Mouse (Mus musculus): ENCODE results near the gene Olfr561. TPM values are rescaled to one million over a fixed set of nuclear protein-coding genes. Genes with fewer than 3 reads are reported as not detected.

Olfr561 gene
- total RNA-seq (2023) = not detected

DNA sequence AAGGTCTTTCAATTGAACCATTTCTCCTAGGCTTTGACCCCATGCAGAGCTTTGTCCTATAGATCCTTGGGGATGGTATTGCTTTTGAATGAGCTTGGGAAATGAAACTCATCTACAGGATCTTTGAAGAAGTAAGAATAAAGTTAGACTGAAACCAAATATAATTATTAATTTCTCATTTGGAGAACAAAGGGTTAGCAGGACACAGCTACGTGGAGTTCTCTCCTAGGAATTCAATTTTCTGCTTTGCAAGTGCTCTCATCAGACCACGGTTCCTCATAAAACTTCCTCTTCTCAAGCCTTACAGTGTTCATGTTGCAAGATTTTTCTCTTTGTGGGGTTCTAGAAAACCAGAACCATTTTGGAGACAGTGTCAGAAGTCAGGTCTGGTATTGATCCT, at the start of gene Olfr561:
Olfr561 (plus strand) TSS at position 301 of the 400 bp plus-strand sequence.

DNA sequence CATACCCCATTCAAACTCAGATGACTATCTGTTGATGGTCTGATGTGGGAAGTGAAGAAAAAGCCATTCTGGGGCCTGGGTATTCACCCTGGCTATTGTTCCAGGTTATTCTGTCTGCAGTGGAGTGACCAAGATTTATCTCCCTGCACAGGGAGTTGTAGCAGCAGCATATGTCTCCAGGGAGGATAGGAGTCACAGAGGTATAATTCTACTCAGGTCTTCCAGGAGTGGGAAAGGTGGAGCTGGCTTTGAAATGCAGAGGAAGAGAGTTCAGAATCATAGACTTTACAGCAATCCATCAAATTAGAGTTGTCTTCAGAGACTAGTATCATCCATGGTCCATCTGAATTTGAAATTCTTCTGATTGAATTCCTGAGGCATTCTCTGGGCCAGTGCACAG, 43.6 kb upstream of the Olfr561 start, which contains the start of gene Olfr559:
Olfr559 (minus strand) TSS at position 101 of the 400 bp plus-strand sequence.

DNA sequence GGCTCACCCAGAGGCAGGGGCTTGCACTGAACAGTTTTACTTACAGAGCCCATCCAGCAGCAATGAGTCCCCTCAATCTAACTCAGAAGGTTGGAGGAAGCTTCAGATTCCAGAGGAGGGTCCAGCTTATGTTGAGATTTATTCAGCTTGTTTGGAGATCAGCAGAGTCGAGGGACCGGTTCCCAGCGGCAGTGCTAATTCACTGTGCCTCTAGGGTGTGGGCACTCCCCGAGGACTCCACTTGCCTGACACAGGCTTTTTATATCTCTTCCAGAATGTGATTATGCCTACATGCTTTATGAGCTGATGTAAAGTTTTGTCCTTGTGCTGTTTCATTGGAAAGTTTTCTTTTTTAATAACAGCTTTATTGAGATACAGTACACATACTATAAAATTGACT, 11.8 kb upstream of the Olfr561 start, which contains the start of the genes Olfr560 and Olfr78:
Olfr560 (minus strand) TSS at position 101 of the 400 bp plus-strand sequence.
Olfr78 (minus strand) TSS at position 206 of the 400 bp plus-strand sequence.

DNA sequence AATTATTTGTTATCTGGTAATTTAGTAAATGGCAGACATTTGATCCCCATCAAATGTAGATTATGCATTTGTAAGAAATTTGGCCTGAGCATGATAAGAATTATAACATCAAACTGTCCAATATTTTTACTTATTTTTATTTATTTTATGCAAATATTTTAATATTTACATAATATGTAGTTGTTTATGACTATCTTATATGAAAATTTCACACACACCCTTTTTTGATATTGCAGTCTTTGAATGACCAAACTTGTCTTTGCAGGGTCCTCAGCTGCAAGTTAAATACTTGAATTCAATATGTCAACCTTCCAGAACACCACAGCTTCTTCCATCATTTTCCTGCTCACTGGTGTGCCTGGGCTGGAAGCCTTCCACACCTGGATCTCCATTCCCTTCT, 32.2 kb downstream of the Olfr561 start, which contains the start of gene Olfr564:
Olfr564 (plus strand) TSS at position 301 of the 400 bp plus-strand sequence.

Other genes with a start within 250 kb of the Olfr561 start
- not detected for gene Olfr547, start 236.5 kb upstream of the Olfr561 start, total RNA-seq (2023)
- gene Olfr548-ps1, start 230.3 kb upstream of the Olfr561 start, total RNA-seq (2023) = not detected
- gene Olfr549, start 221.4 kb upstream of the Olfr561 start, total RNA-seq (2023) = not detected
- gene Trim21, start 205.7 kb upstream of the Olfr561 start, total RNA-seq (2023) = 10 to 100 TPM; 10.7 to 12.5 TPM
- not detected for gene Olfr550, start 199.8 kb upstream of the Olfr561 start, total RNA-seq (2023)
- not detected for gene Olfr551, start 179.3 kb upstream of the Olfr561 start, total RNA-seq (2023)
- not detected for gene Olfr552, start 173.5 kb upstream of the Olfr561 start, total RNA-seq (2023)
- not detected for gene Olfr553, start 153.0 kb upstream of the Olfr561 start, total RNA-seq (2023)
- gene Olfr554, start 132.8 kb upstream of the Olfr561 start, total RNA-seq (2023) = not detected
- not detected for gene Olfr555, start 112.4 kb upstream of the Olfr561 start, total RNA-seq (2023)
- gene Olfr556, start 106.3 kb upstream of the Olfr561 start, total RNA-seq (2023) = not detected
- 1 to 10 TPM; 1.0 to 2.8 TPM for gene Trim68, start 83.9 kb upstream of the Olfr561 start, total RNA-seq (2023)
- not detected for gene Olfr557, start 75.3 kb upstream of the Olfr561 start, total RNA-seq (2023)
- not detected for gene Olfr558, start 69.0 kb upstream of the Olfr561 start, total RNA-seq (2023)
- gene Olfr33, start 52.2 kb upstream of the Olfr561 start, total RNA-seq (2023) = not detected
- not detected for gene Olfr559, start 43.7 kb upstream of the Olfr561 start, total RNA-seq (2023)
- gene Olfr560, start 11.9 kb upstream of the Olfr561 start, total RNA-seq (2023) = not detected
- not detected for gene Olfr78, start 11.8 kb upstream of the Olfr561 start, total RNA-seq (2023)
- not detected for gene Olfr564, start 32.3 kb downstream of the Olfr561 start, total RNA-seq (2023)
- gene Olfr566, start 87.5 kb downstream of the Olfr561 start, total RNA-seq (2023) = not detected
- gene Olfr568, start 105.9 kb downstream of the Olfr561 start, total RNA-seq (2023) = not detected
- gene Olfr569, start 119.7 kb downstream of the Olfr561 start, total RNA-seq (2023) = not detected
- not detected for gene Olfr570, start 123.4 kb downstream of the Olfr561 start, total RNA-seq (2023)
- gene Olfr571, start 146.3 kb downstream of the Olfr561 start, total RNA-seq (2023) = not detected
- gene Olfr572, start 153.2 kb downstream of the Olfr561 start, total RNA-seq (2023) = not detected
- not detected for gene Olfr573-ps1, start 171.4 kb downstream of the Olfr561 start, total RNA-seq (2023)
- gene Olfr574, start 177.2 kb downstream of the Olfr561 start, total RNA-seq (2023) = not detected
- gene Olfr575, start 187.6 kb downstream of the Olfr561 start, total RNA-seq (2023) = not detected
- gene Olfr576, start 191.4 kb downstream of the Olfr561 start, total RNA-seq (2023) = not detected
- gene Olfr577, start 204.7 kb downstream of the Olfr561 start, total RNA-seq (2023) = not detected
- not detected for gene Olfr578, start 218.1 kb downstream of the Olfr561 start, total RNA-seq (2023)

Data from neutrophil, adult 83 days (primary cell).